Mouse (Mus musculus): ENCODE results near the gene Ak4. TPM values are rescaled to one million over a fixed set of nuclear protein-coding genes. Genes with fewer than 3 reads are reported as not detected.

The Ak4 gene
- polyA plus RNA-seq, 1 experiment: 135 TPM

DNA sequence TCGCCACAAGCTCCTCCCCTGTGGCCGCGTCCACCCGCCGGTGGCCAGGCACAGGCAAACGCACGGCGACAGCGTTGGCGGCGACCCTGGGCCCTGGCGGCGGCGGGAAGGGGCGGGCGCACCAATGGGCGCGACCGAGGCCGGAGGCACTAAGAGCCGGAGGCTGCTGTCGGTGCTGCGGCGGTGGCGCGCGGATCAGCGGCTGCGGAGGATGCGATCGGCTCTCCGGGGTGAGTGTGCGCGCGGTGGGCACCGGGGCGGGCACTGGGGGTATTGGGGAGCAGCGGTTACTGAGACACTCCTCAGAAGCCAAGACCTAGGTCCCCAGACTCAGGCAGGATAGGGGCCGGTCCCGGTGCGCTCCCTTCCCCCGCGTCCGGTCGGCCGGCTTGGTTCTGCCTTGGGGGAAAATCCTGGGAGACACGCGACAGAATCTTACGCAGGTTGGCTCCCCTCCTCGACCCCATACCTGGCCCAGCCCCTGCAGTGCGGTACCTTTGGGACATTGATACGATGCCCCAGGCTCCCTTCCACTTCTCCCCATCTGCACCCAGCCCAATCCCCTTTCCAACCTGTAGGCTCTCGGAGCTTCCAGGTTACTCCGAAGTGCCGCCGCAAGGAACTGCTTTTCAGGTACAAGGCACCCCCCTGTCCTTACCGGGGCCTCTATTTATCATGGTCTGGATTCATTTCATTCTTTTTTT is 77.6 kb downstream of the Ak4 start, which contains the start of gene Dnajc6:
Gene Dnajc6 (plus strand): TSS at position 115 of the 704 bp plus-strand sequence.
- WGBS: under 1% methylated on average over 57 of the region's 57 CpGs
- Histone ChIP-seq H3K4me3 (ENCODE audit: insufficient read depth, low read depth, low read length) (peak within 1 kb of the TSS; percentile 56), H3K4me1 (ENCODE audit: control insufficient read depth, insufficient read depth, low read length) (no peaks in the 10 kb centered on the region), H3K27me3 (replicated peaks; ENCODE audit: control insufficient read depth, insufficient read depth, low read length) (no peaks in the 10 kb centered on the region; the same call in 1 of the 2 replicates), H3K36me3 (ENCODE audit: control insufficient read depth, insufficient read depth, low read length) (no peaks in the 10 kb centered on the region), H3K27ac (ENCODE audit: insufficient read depth, low read depth, low read length) (no peak within 1 kb of the TSS)
- TF ChIP-seq POLR2A (IDR thresholded peaks at IDR 0.05; ENCODE audit: low read depth, low read length): no peak
- TF ChIP-seq CTCF (conservative IDR thresholded peaks at IDR 0.05; ENCODE audit: insufficient read depth, insufficient read length, low read depth, low read length): no peak
- peak; percentile 18 for DNase-seq

DNA sequence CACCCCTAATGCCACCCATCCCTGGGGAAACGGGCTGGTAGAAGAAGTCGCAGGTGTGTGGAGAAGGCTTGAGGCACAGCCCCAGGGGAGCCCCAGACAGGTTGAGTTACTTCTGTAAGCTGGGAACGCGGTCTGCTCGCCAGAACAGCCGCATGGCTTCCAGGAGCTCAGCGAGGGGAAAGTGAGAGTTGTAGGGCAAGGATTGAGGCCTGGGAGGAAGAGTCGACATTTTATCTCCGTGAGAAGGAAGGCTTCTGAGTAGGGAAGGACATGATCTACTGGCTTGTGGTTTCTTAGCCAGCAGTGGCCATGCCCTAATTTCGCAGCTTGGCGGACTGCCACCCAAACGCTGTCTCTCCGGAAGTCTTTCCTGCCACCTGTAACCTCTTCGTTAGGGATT is 78.3 kb downstream of the Ak4 start:
- 2% methylated on average over 14 of the region's 14 CpGs for WGBS
- H3K4me3 ChIP-seq (ENCODE audit: insufficient read depth, low read depth, low read length): peak overlapping the region; percentile 19; the same call in 1 of the 2 replicates

GRCm38 (mm10) chr4:101504470-101505007 is 85.5 kb downstream of the Ak4 start:
- WGBS: 78% methylated on average over 7 of the region's 7 CpGs
- Histone ChIP-seq H3K27me3 (replicated peaks; ENCODE audit: control insufficient read depth, insufficient read depth, low read length) (no peaks in the 10 kb centered on the region), H3K4me3 (ENCODE audit: insufficient read depth, low read depth, low read length) (no peak overlapping the region), H3K4me1 (ENCODE audit: control insufficient read depth, insufficient read depth, low read length) (peaks cover 10% of the 10 kb centered on the region; the same call in 1 of the 2 replicates), H3K36me3 (ENCODE audit: control insufficient read depth, insufficient read depth, low read length) (no peaks in the 10 kb centered on the region), H3K27ac (ENCODE audit: insufficient read depth, low read depth, low read length) (no peak overlapping the region)
- DNase-seq: no peak
- no peak for TF ChIP-seq CTCF (conservative IDR thresholded peaks at IDR 0.05; ENCODE audit: insufficient read depth, insufficient read length, low read depth, low read length)
- TF ChIP-seq POLR2A (IDR thresholded peaks at IDR 0.05; ENCODE audit: low read depth, low read length): no peak

More for the DNA sequence above, 78.3 kb downstream of the Ak4 start:
- Histone ChIP-seq H3K4me1 (ENCODE audit: control insufficient read depth, insufficient read depth, low read length) (no peaks in the 10 kb centered on the region), H3K27ac (ENCODE audit: insufficient read depth, low read depth, low read length) (no peak overlapping the region), H3K36me3 (ENCODE audit: control insufficient read depth, insufficient read depth, low read length) (no peaks in the 10 kb centered on the region), H3K27me3 (replicated peaks; ENCODE audit: control insufficient read depth, insufficient read depth, low read length) (no peaks in the 10 kb centered on the region; the same call in 1 of the 2 replicates)
- no peak for TF ChIP-seq CTCF (conservative IDR thresholded peaks at IDR 0.05; ENCODE audit: insufficient read depth, insufficient read length, low read depth, low read length)
- TF ChIP-seq POLR2A (IDR thresholded peaks at IDR 0.05; ENCODE audit: low read depth, low read length): no peak
- peak; percentile 44 for DNase-seq

- Histone ChIP-seq H3K36me3 (ENCODE audit: control insufficient read depth, insufficient read depth, low read length) (no peaks in the 10 kb centered on the region), H3K4me3 (ENCODE audit: insufficient read depth, low read depth, low read length) (no peak overlapping the region), H3K4me1 (ENCODE audit: control insufficient read depth, insufficient read depth, low read length) (peaks cover 10% of the 10 kb centered on the region; the same call in 1 of the 2 replicates), H3K27me3 (replicated peaks; ENCODE audit: control insufficient read depth, insufficient read depth, low read length) (no peaks in the 10 kb centered on the region), H3K27ac (ENCODE audit: insufficient read depth, low read depth, low read length) (no peak overlapping the region)
- no peak for DNase-seq
- WGBS: 75% methylated on average over 2 of the region's 2 CpGs
- TF ChIP-seq CTCF (conservative IDR thresholded peaks at IDR 0.05; ENCODE audit: insufficient read depth, insufficient read length, low read depth, low read length) (no peak), POLR2A (IDR thresholded peaks at IDR 0.05; ENCODE audit: low read depth, low read length) (no peak)
These were observed 86.9 kb downstream of the Ak4 start for GRCm38 (mm10) chr4:101505966-101506365.

GRCm38 (mm10) chr4:101506372-101506771 is 87.3 kb downstream of the Ak4 start:
- Histone ChIP-seq H3K27ac (ENCODE audit: insufficient read depth, low read depth, low read length) (no peak overlapping the region), H3K36me3 (ENCODE audit: control insufficient read depth, insufficient read depth, low read length) (no peaks in the 10 kb centered on the region), H3K27me3 (replicated peaks; ENCODE audit: control insufficient read depth, insufficient read depth, low read length) (no peaks in the 10 kb centered on the region), H3K4me3 (ENCODE audit: insufficient read depth, low read depth, low read length) (no peak overlapping the region), H3K4me1 (ENCODE audit: control insufficient read depth, insufficient read depth, low read length) (peaks cover 10% of the 10 kb centered on the region; the same call in 1 of the 2 replicates)
- TF ChIP-seq POLR2A (IDR thresholded peaks at IDR 0.05; ENCODE audit: low read depth, low read length): no peak
- no peak for TF ChIP-seq CTCF (conservative IDR thresholded peaks at IDR 0.05; ENCODE audit: insufficient read depth, insufficient read length, low read depth, low read length)
- DNase-seq: no peak

DNA sequence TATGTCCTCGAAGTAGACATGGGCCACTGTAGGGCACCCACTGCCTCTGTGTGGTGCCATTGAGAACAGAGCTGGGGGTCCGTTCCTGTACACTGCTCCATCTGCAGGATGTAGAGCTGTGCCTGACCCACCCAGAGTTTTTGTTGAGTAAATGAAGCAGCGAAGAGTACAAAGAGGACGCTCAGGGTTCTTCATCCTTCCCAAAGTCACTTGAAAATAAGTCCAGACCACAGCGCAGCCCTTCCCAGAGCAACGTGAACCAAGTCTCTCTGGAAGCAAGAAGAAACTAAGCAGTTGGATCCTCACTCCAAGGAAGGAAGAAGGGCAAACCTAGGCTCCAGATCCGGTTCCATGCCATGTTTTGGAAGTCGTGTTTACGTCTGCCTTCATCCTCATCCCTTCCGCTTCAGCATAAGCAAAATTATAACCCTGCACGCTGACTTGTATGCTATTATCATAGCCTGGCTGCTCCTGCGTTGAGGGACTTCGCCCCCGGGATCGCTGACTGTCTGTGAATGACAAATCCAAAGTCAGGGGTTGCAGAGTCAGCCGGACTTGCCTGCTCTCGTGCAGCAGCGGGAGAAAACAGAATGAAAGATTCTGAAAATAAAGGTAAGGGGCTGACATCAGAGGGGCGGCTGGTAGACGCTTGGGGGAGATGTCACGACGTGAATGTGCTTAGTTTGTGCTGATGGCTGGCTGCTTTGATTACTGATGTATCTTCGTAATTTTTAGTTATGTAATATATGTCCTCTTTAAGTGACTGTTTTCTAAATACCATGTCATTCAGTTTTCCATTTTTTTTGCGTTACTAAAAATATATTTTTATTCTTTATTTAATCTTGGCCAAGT is 88.7 kb downstream of the Ak4 start:
- TF ChIP-seq POLR2A (IDR thresholded peaks at IDR 0.05; ENCODE audit: low read depth, low read length) (no peak), CTCF (conservative IDR thresholded peaks at IDR 0.05; ENCODE audit: insufficient read depth, insufficient read length, low read depth, low read length) (no peak)
- Histone ChIP-seq H3K36me3 (ENCODE audit: control insufficient read depth, insufficient read depth, low read length) (no peaks in the 10 kb centered on the region), H3K27me3 (replicated peaks; ENCODE audit: control insufficient read depth, insufficient read depth, low read length) (no peaks in the 10 kb centered on the region), H3K4me1 (ENCODE audit: control insufficient read depth, insufficient read depth, low read length) (peaks cover 10% of the 10 kb centered on the region; the same call in 1 of the 2 replicates), H3K27ac (ENCODE audit: insufficient read depth, low read depth, low read length) (no peak overlapping the region; the same call in 1 of the 2 replicates), H3K4me3 (ENCODE audit: insufficient read depth, low read depth, low read length) (peak overlapping the region; percentile 61)
- DNase-seq: peak; percentile 89
- WGBS: 12% methylated on average over 24 of the region's 24 CpGs
